Comparison of ENCODE assay signal across 8 mouse cellular contexts in genomic region chr7:79495988-79496815, GRCm38 (mm10). TPM values are rescaled to one million over a fixed set of nuclear protein-coding genes. Genes with fewer than 3 reads are reported as not detected.
DNase-seq lines count a peak whose midpoint lies in the region; ATAC-seq and TF ChIP-seq lines count a peak whose summit lies in the region.

No protein-coding gene starts in this region.

- 3% methylated on average over 38 of the region's 38 CpGs for WGBS in heart, embryonic 13.5 days
- WGBS in kidney, postnatal 0 days, result 1% methylated on average over 38 of the region's 38 CpGs
- 1% methylated on average over 38 of the region's 38 CpGs for WGBS in liver, embryonic 15.5 days (ENCODE audit: insufficient replicate concordance)
- WGBS in neural tube, embryonic 12.5 days, result under 1% methylated on average over 36 of the region's 38 CpGs
- 4% methylated on average over 38 of the region's 38 CpGs for WGBS in stomach, postnatal 0 days

- ATAC-seq in heart, embryonic 13.5 days (ENCODE audit: extremely low read depth, insufficient number of reproducible peaks, low FRiP score, low TSS enrichment), result no peak
- ATAC-seq in kidney, postnatal 0 days (replicated peaks; ENCODE audit: low FRiP score, low read depth), result peak; percentile 77; the same call in 1 of the 2 replicates
- ATAC-seq in liver, embryonic 15.5 days (ENCODE audit: insufficient read depth), result no peak
- peak; percentile 55 for ATAC-seq in neural tube, embryonic 12.5 days (ENCODE audit: low FRiP score, low read depth)
- peak; percentile 81 for ATAC-seq in stomach, postnatal 0 days (ENCODE audit: low FRiP score, low TSS enrichment)

- H3K79me2 ChIP-seq in C2C12 (ENCODE audit: control insufficient read depth, insufficient read depth), result no peaks in the 10 kb centered on the region

- no peak overlapping the region for H3K9ac ChIP-seq in heart, embryonic 13.5 days
- H3K9ac ChIP-seq in kidney, postnatal 0 days (ENCODE audit: low read depth, low read length), result no peak overlapping the region
- no peak overlapping the region for H3K9ac ChIP-seq in liver, embryonic 15.5 days
- H3K9ac ChIP-seq in neural tube, embryonic 12.5 days, result peak overlapping the region; percentile 50
- no peak overlapping the region for H3K9ac ChIP-seq in stomach, postnatal 0 days (ENCODE audit: low read length)

- no peak overlapping the region for H3K27ac ChIP-seq in bone marrow macrophage, adult 2 months (ENCODE audit: insufficient read depth, low read depth, low read length)
- H3K27ac ChIP-seq in embryonic fibroblast, embryonic 13.5 days (ENCODE audit: insufficient read depth, low read length), result no peak overlapping the region
- H3K27ac ChIP-seq in heart, embryonic 13.5 days (replicated peaks), result no peak overlapping the region
- no peak overlapping the region for H3K27ac ChIP-seq in kidney, postnatal 0 days
- no peak overlapping the region for H3K27ac ChIP-seq in liver, embryonic 15.5 days (replicated peaks)
- peak overlapping the region; percentile 95 for H3K27ac ChIP-seq in neural tube, embryonic 12.5 days
- no peak overlapping the region for H3K27ac ChIP-seq in stomach, postnatal 0 days (replicated peaks)

- peak; percentile 85 for DNase-seq in kidney, postnatal 0 days (ENCODE audit: low spot score)
- peak; percentile 85 for DNase-seq in stomach, postnatal 0 days (ENCODE audit: low spot score)

- TF ChIP-seq CTCF in C2C12 (IDR thresholded peaks at IDR 0.05; ENCODE audit: control insufficient read depth, insufficient read depth, insufficient read length), result peak; percentile 97
- TF ChIP-seq CTCF in bone marrow macrophage, adult 2 months (IDR thresholded peaks at IDR 0.05; ENCODE audit: low read depth, low read length), result peak; percentile 84
- TF ChIP-seq CTCF in embryonic fibroblast, embryonic 13.5 days (IDR thresholded peaks at IDR 0.05; ENCODE audit: borderline replicate concordance, insufficient read depth, low read length), result peak; percentile 98
- TF ChIP-seq CTCF in kidney, postnatal 0 days (IDR thresholded peaks at IDR 0.05; ENCODE audit: low read depth), result peak; percentile 96
- peak; percentile 99 for TF ChIP-seq CTCF in stomach, postnatal 0 days (IDR thresholded peaks at IDR 0.05; ENCODE audit: low read depth)

- H3K27me3 ChIP-seq in C2C12 (ENCODE audit: control insufficient read depth, insufficient read depth, insufficient read length), result peaks cover 52% of the 10 kb centered on the region
- peaks cover 86% of the 10 kb centered on the region for H3K27me3 ChIP-seq in heart, embryonic 13.5 days (replicated peaks)
- H3K27me3 ChIP-seq in kidney, postnatal 0 days (ENCODE audit: insufficient read depth, low read length), result peaks cover 63% of the 10 kb centered on the region
- H3K27me3 ChIP-seq in liver, embryonic 15.5 days, result peaks cover 81% of the 10 kb centered on the region
- H3K27me3 ChIP-seq in neural tube, embryonic 12.5 days (replicated peaks), result peaks cover 21% of the 10 kb centered on the region; the same call in 1 of the 2 replicates
- peaks cover 34% of the 10 kb centered on the region for H3K27me3 ChIP-seq in stomach, postnatal 0 days (ENCODE audit: control insufficient read depth, insufficient read depth, low read length)

- H3ac ChIP-seq in C2C12 (ENCODE audit: control insufficient read depth, insufficient read length, low read depth), result no peak overlapping the region

- no peak for TF ChIP-seq EP300 in stomach, postnatal 0 days (optimal IDR thresholded peaks at IDR 0.05)

- TF ChIP-seq POLR2A in bone marrow macrophage, adult 2 months (IDR thresholded peaks at IDR 0.05; ENCODE audit: borderline replicate concordance, low read depth, low read length), result no peak
- TF ChIP-seq POLR2A in embryonic fibroblast, embryonic 13.5 days (IDR thresholded peaks at IDR 0.05; ENCODE audit: low read depth, low read length), result no peak

- peak overlapping the region; percentile 64 for H3K4me2 ChIP-seq in heart, embryonic 13.5 days
- peak overlapping the region; percentile 51 for H3K4me2 ChIP-seq in kidney, postnatal 0 days (ENCODE audit: low read length)
- H3K4me2 ChIP-seq in liver, embryonic 15.5 days, result peak overlapping the region; percentile 41; the same call in 1 of the 2 replicates
- peak overlapping the region; percentile 90 for H3K4me2 ChIP-seq in neural tube, embryonic 12.5 days (replicated peaks)
- H3K4me2 ChIP-seq in stomach, postnatal 0 days (replicated peaks; ENCODE audit: low read depth), result peak overlapping the region; percentile 50

- H3K4me1 ChIP-seq in bone marrow macrophage, adult 2 months (ENCODE audit: control insufficient read depth, insufficient read depth, low read length), result no peaks in the 10 kb centered on the region
- no peaks in the 10 kb centered on the region for H3K4me1 ChIP-seq in embryonic fibroblast, embryonic 13.5 days (ENCODE audit: control insufficient read depth, insufficient read depth, low read length)
- H3K4me1 ChIP-seq in heart, embryonic 13.5 days, result peaks cover 13% of the 10 kb centered on the region
- H3K4me1 ChIP-seq in kidney, postnatal 0 days (replicated peaks; ENCODE audit: insufficient read depth, low read length), result no peaks in the 10 kb centered on the region; the same call in 1 of the 2 replicates
- no peaks in the 10 kb centered on the region; the same call in 1 of the 2 replicates for H3K4me1 ChIP-seq in liver, embryonic 15.5 days (replicated peaks)
- H3K4me1 ChIP-seq in neural tube, embryonic 12.5 days, result peaks cover 29% of the 10 kb centered on the region
- H3K4me1 ChIP-seq in stomach, postnatal 0 days (replicated peaks; ENCODE audit: control insufficient read depth, insufficient read depth), result no peaks in the 10 kb centered on the region

- H3K9me3 ChIP-seq in heart, embryonic 13.5 days, result no peaks in the 10 kb centered on the region
- no peaks in the 10 kb centered on the region for H3K9me3 ChIP-seq in kidney, postnatal 0 days (replicated peaks; ENCODE audit: low read length)
- no peaks in the 10 kb centered on the region for H3K9me3 ChIP-seq in liver, embryonic 15.5 days (replicated peaks)
- H3K9me3 ChIP-seq in neural tube, embryonic 12.5 days, result no peaks in the 10 kb centered on the region
- no peaks in the 10 kb centered on the region for H3K9me3 ChIP-seq in stomach, postnatal 0 days (ENCODE audit: control insufficient read depth, low read length)

- no peak overlapping the region for H3K4me3 ChIP-seq in C2C12 (ENCODE audit: insufficient read depth, poor library complexity, severe bottlenecking)
- peak overlapping the region; percentile 43 for H3K4me3 ChIP-seq in bone marrow macrophage, adult 2 months (ENCODE audit: insufficient read depth, low read length)
- no peak overlapping the region for H3K4me3 ChIP-seq in embryonic fibroblast, embryonic 13.5 days (ENCODE audit: insufficient read depth, low read length)
- H3K4me3 ChIP-seq in heart, embryonic 13.5 days, result peak overlapping the region; percentile 38
- H3K4me3 ChIP-seq in kidney, postnatal 0 days (replicated peaks; ENCODE audit: low read depth, low read length), result peak overlapping the region; percentile 21
- no peak overlapping the region; the same call in 1 of the 2 replicates for H3K4me3 ChIP-seq in liver, embryonic 15.5 days (replicated peaks)
- 0 out of 2 replicates have a peak overlapping the region, but pooled peaks have one; percentile 5 for H3K4me3 ChIP-seq in neural tube, embryonic 12.5 days
- H3K4me3 ChIP-seq in stomach, postnatal 0 days (ENCODE audit: low read depth, low read length), result peak overlapping the region; percentile 23

- no peaks in the 10 kb centered on the region for H3K79me3 ChIP-seq in C2C12 (ENCODE audit: low read depth)

- H3K36me3 ChIP-seq in C2C12 (ENCODE audit: control insufficient read depth, insufficient read depth), result no peaks in the 10 kb centered on the region
- H3K36me3 ChIP-seq in heart, embryonic 13.5 days, result no peaks in the 10 kb centered on the region
- no peaks in the 10 kb centered on the region for H3K36me3 ChIP-seq in kidney, postnatal 0 days (ENCODE audit: insufficient read depth, low read length)
- H3K36me3 ChIP-seq in liver, embryonic 15.5 days (replicated peaks), result no peaks in the 10 kb centered on the region
- H3K36me3 ChIP-seq in neural tube, embryonic 12.5 days, result no peaks in the 10 kb centered on the region
- no peaks in the 10 kb centered on the region for H3K36me3 ChIP-seq in stomach, postnatal 0 days (ENCODE audit: control insufficient read depth, insufficient read depth, low read length)

TF ChIP-seq in C2C12, 6 proteins besides CTCF, POLR2A, EP300 and RAD21:
- no peak for TF ChIP-seq MAX (IDR thresholded peaks at IDR 0.05)
- no peak for TF ChIP-seq MYOD1 (IDR thresholded peaks at IDR 0.05; ENCODE audit: control insufficient read depth, insufficient read length, low read depth)
- no peak for TF ChIP-seq MYOG (IDR thresholded peaks at IDR 0.05; ENCODE audit: control insufficient read depth, extremely low read depth, insufficient read length)
- no peak for TF ChIP-seq USF1 (IDR thresholded peaks at IDR 0.05; ENCODE audit: low read depth)
- TF ChIP-seq CEBPB (IDR thresholded peaks at IDR 0.05; ENCODE audit: low read depth), result no peak
- no peak for TF ChIP-seq FOSL1 (IDR thresholded peaks at IDR 0.05; ENCODE audit: insufficient read depth, low read length, poor library complexity, severe bottlenecking)

RNA-seq across cellular contexts. Expression of gene Polg, which starts 30.0 kb away (rescaled TPM):
- polyA plus RNA-seq in C2C12 (2012; fragmentation: generic; extraction: Trizol), result 37.8 TPM
- polyA plus RNA-seq in bone marrow macrophage, adult 2 months (2012; ENCODE audit: insufficient read depth, insufficient read length, missing spikeins), result 54.2 and 56.9 TPM in 2 replicates
- polyA plus RNA-seq in embryonic fibroblast, embryonic 13.5 days (2011; ENCODE audit: insufficient read length, low read depth, missing spikeins), result 53.6 and 60.5 TPM in 2 replicates
- 24.4 and 27.1 TPM in 2 replicates for polyA plus RNA-seq in heart, embryonic 13.5 days (2015; fragmentation: Nextera tagmentation; extraction: Ambion mirVana)
- polyA plus RNA-seq in kidney, postnatal 0 days (2015; fragmentation: Nextera tagmentation; extraction: Ambion mirVana), result 22.6 and 22.8 TPM in 2 replicates
- polyA plus RNA-seq in liver, embryonic 15.5 days (2015; fragmentation: Nextera tagmentation; extraction: Ambion mirVana), result 18.0 and 21.8 TPM in 2 replicates
- polyA plus RNA-seq in neural tube, embryonic 12.5 days (2016; fragmentation: Nextera tagmentation; extraction: Ambion mirVana), result 45.6 and 48.5 TPM in 2 replicates
- polyA plus RNA-seq in stomach, postnatal 0 days (2015; fragmentation: Nextera tagmentation; extraction: Ambion mirVana), result 13.9 and 18.5 TPM in 2 replicates

Comparison
In these comparisons a context has a peak if more than half of its experiments do, and no peak if none do; other contexts are left out.
1. H3K4me3 ChIP-seq: peak in bone marrow macrophage, adult 2 months (single experiment), heart, embryonic 13.5 days (single experiment), kidney, postnatal 0 days (single experiment), neural tube, embryonic 12.5 days (single experiment) and stomach, postnatal 0 days (single experiment); none in C2C12 (single experiment), embryonic fibroblast, embryonic 13.5 days (single experiment) and liver, embryonic 15.5 days (single experiment).
2. ATAC-seq: peak in kidney, postnatal 0 days (single experiment), neural tube, embryonic 12.5 days (single experiment) and stomach, postnatal 0 days (single experiment); none in heart, embryonic 13.5 days (single experiment) and liver, embryonic 15.5 days (single experiment).
3. Peak in every context shown above with its lines, with median percentiles within 50 percentile points of each other: CTCF ChIP-seq and H3K4me2 ChIP-seq.